Mouse (Mus musculus) common myeloid progenitor, adult 5-6 weeks (primary cell): ENCODE measurements at regions not wholly inside any gene's neighbourhood (a gene's known extent, or its start where the extent isn't known, plus 50 kb on each side); places are given as distances from the start of the nearest gene placed in this dataset.

Source experiments
- ATAC-seq: replicated peaks from 2 replicates; pipeline ENCODE4 v1.8.0; 2016; ENCODE audit warnings: low read depth, mild to moderate bottlenecking, moderate TSS enrichment, inconsistent platforms; ENCODE audit not compliant: poor library complexity, severe bottlenecking

DNA sequence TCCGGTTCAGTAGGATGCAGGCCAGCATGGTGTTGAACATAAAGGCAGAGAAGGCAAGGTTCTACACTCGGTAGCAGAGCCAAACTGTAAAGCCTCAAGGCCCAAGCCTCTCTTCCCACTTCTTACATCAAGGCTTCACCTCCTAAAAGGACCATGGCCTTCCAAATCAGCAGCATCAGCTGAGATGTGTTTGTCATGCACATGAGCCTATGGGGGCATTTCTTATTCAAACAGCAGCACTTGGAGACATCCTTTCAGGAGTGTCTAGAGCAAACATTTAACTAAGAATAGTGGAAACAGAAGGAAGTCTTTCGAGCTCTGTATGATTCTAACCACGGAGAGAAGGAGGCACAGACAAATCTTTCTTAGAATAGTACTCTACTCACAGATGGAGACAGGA lies 115.0 kb upstream of the Rap2b start:
- ATAC-seq: no peak

DNA sequence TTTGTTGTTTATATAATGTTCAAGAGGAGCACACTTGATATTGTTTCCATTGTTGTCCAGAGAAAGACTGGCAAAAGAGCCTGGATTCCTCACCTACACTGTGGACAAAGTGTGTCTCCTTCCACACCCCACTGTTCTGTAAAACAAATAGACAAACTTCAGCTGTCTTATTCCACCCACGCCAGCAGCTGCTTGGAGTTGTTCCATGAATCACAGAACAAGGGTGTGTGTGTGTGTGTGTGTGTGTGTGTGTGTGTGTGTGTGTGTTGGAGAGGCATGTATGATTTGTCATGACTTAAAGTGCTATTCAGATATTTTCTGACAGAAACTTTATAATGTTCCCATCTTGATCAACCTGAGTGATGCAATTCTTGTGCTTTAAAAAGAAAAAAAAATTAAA lies 114.1 kb upstream of the Rap2b start:
- ATAC-seq: no peak

DNA sequence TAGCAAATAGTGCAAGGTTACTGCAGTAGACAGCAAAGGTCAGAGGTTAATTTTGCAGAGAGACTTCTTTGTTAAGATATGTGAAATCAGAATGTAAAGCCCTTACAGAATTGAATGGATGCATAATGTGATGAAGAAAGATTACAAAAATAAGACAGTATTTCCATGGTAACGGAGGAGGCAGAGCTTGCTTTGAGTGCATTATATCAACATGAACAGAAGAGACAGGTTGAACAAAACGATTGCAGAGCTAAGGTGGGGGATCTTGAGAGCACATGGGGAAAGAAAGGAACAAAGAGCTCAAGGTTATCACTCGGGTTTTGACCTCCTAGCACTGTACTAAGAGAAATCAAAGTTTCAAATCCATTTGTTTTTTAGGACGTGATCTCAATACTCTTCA lies 106.2 kb upstream of the Rap2b start:
- ATAC-seq: no peak

DNA sequence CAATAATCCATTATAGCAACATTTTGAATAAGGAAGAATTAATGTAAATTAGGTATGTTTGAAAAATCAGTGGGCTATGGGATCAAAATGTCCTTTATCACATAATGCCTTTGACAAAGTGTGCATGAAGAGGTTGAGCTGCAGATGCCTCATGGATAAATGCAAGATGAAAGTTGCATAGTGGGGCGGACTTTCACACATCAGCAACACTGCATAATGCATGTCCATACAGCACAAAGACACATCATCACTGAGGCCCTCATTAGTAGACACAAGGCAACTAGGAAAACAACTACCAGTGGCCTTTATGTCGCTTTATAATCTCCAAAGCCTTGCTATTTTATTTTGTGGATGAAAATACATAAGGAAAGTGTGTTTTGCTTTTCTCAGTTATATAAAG lies 105.8 kb upstream of the Rap2b start:
- no peak for ATAC-seq

DNA sequence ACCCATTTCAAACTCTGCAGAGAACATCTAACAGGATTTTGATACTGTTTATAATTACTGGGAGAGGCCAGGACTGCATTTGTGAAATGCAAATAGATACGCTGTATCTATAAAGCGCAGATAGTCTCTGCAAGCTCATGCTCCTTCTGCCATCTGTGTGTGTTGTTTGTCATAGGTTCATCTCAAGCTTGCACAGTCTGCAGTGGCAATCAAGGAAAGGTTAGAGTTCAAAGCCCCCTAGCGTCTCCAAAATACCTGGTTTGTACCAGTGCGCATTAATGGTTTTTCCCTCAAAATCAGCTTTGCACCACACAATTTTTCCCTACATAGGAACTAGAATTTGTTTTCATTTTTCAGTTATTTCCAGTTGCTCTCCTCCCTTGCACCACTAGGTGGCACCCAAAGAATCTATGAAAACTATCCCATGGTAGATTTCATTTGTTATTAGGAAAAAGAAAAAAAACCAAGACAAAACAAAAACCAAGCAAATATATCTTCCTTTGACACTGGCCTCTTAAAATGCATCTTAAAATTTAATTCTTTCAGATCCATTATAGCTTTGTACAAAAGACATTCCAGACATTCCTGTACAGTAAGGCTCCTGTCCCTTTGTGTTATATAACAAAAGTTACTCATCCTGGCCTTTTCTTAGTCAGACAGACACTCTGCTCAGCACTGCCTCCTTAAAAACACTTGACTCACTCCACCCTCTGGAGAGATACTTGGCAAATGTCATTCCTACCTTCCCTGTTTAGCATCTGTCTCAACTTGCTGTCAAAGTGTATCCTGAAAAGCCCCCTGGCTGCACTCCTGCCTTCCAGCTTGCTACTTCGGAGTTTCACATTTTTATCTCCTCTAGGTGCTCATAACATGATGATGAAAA lies 92.7 kb upstream of the Rap2b start:
- peak; percentile 77 for ATAC-seq

DNA sequence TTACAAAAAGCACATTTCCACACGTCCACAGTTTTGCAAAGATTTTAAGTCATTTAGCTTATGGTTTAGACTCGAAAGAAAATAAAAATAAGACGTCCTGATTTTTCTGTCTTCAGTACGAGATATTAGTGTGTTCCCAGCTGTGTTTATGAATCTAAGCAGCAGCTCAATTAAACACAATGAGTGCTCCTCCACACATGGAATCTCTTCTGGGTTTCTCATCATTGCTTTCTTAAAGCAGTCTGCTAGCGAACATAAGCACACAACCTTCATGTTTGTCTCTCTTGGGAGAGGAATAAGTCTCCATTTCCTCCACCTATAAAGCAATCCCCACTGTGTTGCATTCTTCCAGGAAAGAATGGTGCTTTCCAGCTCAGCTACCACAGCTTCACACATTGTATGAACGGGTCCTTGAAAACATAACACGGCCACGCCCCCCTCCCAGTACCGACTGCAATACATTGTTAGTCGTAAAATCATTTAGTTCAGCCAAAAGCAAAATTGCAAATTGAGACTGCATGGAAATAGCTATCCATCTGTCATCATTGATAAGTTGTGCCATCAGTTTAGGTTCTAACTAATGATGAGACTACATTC lies 75.4 kb upstream of the Rap2b start:
- no peak for ATAC-seq

DNA sequence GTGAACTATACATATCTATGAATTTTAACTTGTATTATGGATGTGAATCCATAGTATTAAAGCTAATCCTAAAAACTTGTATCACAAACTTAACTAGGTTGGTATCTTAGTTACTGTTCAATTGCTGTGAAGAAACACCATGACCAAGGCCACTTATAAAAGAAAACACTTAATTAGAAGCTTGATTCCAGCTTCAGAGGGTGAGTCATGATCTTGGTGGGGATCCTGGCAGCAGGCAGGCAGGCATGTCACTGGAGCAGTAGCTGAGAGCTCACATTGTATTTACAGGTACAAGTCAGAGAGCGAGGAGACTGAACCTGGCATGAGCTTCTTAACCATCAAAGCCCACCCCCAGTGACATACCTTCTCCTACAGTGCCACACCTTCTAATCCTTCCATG lies 73.2 kb upstream of the Rap2b start:
- ATAC-seq: no peak

DNA sequence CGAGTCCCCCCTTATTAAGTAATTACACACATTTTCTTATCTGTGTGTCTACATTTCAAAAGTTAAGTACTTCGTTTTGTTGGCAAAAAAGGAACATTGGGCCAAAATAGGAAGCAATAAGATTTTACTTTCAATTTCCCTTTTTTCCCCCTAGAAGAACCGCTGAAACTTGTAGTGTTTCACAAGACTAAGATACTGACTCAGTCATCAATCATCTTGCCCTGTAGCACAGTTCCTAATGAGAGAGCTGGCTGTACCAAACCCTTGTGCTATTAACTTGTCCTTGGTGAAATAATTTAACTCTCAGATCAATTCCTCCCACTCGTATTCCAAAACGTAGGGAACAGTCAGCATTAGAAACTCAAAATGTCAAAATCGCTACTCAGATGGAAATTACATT lies 66.6 kb upstream of the Rap2b start:
- ATAC-seq: peak; percentile 93

DNA sequence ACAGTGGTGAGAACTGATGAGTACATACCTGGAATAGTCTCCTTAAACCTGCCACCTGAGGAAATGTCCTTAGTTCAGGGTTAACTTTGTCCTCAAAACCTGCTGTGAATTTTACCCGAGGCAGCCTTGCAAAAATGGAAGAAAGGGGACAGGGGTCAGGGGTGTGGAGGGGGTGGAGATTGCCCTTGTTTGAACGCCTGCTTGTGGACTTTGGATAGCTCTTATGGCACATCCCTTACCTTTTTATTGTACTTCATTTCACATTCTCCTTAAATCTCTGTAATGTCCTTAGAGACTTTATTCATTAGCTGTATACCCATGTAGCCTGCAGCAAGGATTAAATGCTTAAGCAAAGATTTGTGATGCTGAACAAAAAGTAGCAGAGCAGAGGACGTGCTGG lies 64.1 kb upstream of the Rap2b start:
- no peak for ATAC-seq

DNA sequence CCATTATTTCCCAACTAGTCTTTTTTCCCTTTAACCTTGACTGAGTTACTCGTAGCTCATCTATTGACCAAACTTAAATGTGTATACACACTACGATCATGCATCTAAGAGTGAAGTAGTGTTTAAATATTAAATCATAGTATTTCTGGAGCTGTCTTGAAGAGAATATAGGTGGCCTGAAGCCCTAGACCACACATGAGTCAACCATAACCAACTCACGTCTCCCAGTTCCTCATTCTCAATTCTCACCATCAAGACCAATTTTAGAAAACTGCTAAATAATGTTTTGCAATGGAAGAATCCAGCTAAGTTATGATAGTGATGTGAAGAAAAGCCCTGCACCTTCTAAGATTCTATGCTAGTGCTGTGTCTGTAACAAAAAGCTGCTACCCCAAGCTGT lies 59.2 kb upstream of the Rap2b start:
- peak; percentile 74; the same call in 1 of the 2 replicates for ATAC-seq

DNA sequence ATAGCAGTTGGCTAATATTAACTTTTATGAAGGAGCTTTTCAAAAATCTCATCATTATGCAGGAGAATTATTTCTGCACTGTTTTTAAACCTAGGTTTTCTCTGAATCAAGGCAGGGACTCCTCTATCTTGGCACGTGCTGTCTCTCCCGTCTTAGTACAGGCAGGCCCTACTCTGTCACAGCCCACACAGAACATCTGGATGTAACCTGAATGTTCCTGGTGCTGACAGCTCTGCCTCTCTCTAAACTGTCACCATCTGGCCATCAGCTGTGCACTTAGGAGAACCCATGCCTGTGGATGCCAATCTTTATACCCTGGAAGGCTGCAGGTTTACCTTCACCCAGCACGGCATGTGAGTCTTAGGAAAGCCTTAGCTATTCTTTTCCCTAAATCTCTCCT lies 58.0 kb upstream of the Rap2b start:
- ATAC-seq: no peak

DNA sequence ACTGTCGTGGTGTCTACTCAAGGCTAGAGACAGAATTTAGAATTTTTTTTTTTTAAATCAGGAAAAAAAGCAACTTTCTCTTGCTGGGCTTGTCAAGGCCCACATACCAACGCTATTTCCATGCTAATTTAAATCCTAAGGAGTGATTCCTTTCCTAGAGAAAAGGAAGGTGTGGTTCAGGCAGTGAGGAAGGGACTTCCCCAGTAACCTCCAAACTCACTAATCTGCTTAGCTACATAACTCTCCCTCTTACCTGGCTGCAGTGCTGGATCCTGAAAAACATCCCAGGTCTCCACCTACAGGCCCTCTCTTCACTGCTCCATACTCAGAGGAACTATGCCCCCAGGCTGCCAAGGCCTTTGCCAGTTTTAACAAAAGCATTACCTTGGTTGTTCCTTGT lies 55.1 kb upstream of the Rap2b start:
- no peak for ATAC-seq

DNA sequence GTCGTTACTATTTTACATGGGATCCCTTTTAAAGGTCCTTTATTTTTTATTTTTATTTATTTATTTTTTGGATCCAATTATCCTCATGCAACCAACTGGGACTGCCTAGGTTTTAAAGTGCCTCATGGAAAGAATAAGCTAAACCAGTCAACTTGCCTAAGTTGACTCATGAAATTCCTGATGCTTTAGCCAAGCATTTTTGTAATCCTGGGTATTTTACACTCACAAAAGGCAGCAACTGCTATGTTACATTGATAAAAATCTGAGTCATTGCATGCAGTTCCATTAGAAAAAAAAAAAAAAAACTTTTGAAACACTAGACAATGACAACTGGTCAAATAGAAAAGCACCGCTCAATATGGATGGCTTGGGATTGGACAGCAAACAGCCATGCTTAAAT lies 52.7 kb upstream of the Rap2b start:
- ATAC-seq: no peak

DNA sequence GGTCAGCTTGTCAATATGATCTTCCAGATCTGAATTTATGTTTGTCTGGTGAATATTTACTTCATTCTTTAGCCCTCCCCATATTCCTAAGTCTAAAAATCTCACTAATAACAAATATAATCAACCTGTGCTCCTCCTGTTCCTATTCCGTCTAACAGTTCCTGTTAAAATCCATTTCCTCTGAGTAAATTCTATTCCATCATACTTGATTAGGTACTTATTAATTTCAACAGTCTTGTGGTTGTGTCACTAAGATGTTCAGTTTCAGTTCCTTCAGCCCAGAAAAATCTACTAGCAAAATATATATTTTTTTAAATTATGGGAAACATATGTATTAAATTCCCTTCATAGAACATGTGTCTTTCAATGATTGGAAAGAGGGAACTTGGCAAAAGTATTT lies 52.2 kb upstream of the Rap2b start:
- ATAC-seq: no peak
